Mouse (Mus musculus) lung, postnatal 0 days (tissue): ENCODE measurements at regions not wholly inside any gene's neighbourhood (a gene's known extent, or its start where the extent isn't known, plus 50 kb on each side); places are given as distances from the start of the nearest gene placed in this dataset.

Source experiments
- ATAC-seq: fragments of 200-750 bp; cut with Nextera tagmentation; 2 replicates; pipeline ENCODE4 v1.8.0; 2017; ENCODE audit warnings: moderate library complexity
- DNase-seq: peaks from one replicate; pipeline ENCODE4 v3.0.0-alpha.2; 2016; ENCODE audit warnings: low spot score
- H3K27ac ChIP-seq: fragments of 300-500 bp; sonication (generic); 2 replicates; pipeline ENCODE4 v1.5.1; 2014; ENCODE audit warnings: antibody characterized with exemption, mild to moderate bottlenecking, low read length, mixed read lengths
- H3K27me3 ChIP-seq: fragments of 300-500 bp; sonication (generic); replicated peaks from 2 replicates; pipeline ENCODE4 v1.6.1; 2014; ENCODE audit warnings: low read length, mixed read lengths; ENCODE audit not compliant: insufficient read depth
- H3K36me3 ChIP-seq: fragments of 300-500 bp; sonication (generic); 2 replicates; pipeline ENCODE4 v1.6.1; 2014; ENCODE audit warnings: low read length, mixed read lengths; ENCODE audit not compliant: insufficient read depth
- H3K4me1 ChIP-seq: fragments of 300-500 bp; sonication (generic); 2 replicates; pipeline ENCODE4 v1.6.1; 2014; ENCODE audit warnings: antibody characterized with exemption, low read depth, low read length, mixed read lengths; ENCODE audit not compliant: insufficient read depth
- H3K4me2 ChIP-seq: fragments of 300-500 bp; sonication (generic); replicated peaks from 2 replicates; pipeline ENCODE4 v1.6.1; 2014; ENCODE audit warnings: low read depth, mild to moderate bottlenecking, low read length, moderate library complexity, mixed read lengths
- H3K4me3 ChIP-seq: fragments of 300-500 bp; sonication (generic); 2 replicates; pipeline ENCODE4 v1.5.1; 2014; ENCODE audit warnings: low read depth, low read length
- H3K9ac ChIP-seq: fragments of 300-500 bp; sonication (generic); replicated peaks from 2 replicates; pipeline ENCODE4 v1.6.1; 2014; ENCODE audit warnings: low read depth, mild to moderate bottlenecking
- H3K9me3 ChIP-seq: fragments of 300-500 bp; sonication (generic); 2 replicates; pipeline ENCODE4 v1.6.1; 2016; ENCODE audit warnings: low read length, mixed read lengths
- CTCF ChIP-seq: IDR thresholded peaks from 2 replicates; pipeline ENCODE4 v1.5.1; 2016; ENCODE audit warnings: antibody characterized with exemption, mild to moderate bottlenecking
- EP300 ChIP-seq: IDR thresholded peaks from 2 replicates; pipeline ENCODE4 v1.6.1; 2016; ENCODE audit warnings: antibody characterized with exemption, mild to moderate bottlenecking, control low read depth
- WGBS: fragments of 180-500 bp; shearing (Covaris S2); extraction: QIAGEN DNeasy Blood & Tissue Kit; methylation state at CpG from one replicate; pipeline ENCODE4 v1.1.7; 2014; 5-methylcytosine and 5-hydroxymethylcytosine counted together

DNA sequence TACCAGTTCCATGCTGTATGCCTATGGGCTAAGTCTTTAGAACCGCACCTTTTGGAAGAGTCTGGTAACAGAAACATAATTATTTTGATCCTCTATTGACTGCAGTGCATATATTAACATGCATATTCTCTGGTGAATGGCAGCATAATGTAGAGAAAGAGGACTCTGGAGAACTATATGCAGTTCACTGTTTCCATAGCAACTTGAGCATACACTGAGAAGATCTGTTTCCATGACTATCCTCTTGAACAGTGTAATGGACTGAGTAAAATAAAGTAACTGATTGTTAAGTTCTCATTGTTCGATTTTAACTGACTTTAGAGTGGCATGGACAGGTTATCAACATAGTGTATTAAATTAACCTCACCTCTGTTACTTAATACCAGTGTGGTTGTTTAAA, 147.6 kb upstream of the 2610001J05Rik start:
- no peak for DNase-seq
- Histone ChIP-seq H3K27ac (no peak overlapping the region), H3K36me3 (no peaks in the 10 kb centered on the region), H3K27me3 (no peaks in the 10 kb centered on the region), H3K9me3 (no peaks in the 10 kb centered on the region), H3K4me3 (no peak overlapping the region), H3K4me1 (no peaks in the 10 kb centered on the region), H3K4me2 (no peak overlapping the region), H3K9ac (no peak overlapping the region)
- ATAC-seq = no peak
- WGBS = 70% methylated on average over 2 of the region's 2 CpGs
- TF ChIP-seq EP300 (no peak), CTCF (no peak)

DNA sequence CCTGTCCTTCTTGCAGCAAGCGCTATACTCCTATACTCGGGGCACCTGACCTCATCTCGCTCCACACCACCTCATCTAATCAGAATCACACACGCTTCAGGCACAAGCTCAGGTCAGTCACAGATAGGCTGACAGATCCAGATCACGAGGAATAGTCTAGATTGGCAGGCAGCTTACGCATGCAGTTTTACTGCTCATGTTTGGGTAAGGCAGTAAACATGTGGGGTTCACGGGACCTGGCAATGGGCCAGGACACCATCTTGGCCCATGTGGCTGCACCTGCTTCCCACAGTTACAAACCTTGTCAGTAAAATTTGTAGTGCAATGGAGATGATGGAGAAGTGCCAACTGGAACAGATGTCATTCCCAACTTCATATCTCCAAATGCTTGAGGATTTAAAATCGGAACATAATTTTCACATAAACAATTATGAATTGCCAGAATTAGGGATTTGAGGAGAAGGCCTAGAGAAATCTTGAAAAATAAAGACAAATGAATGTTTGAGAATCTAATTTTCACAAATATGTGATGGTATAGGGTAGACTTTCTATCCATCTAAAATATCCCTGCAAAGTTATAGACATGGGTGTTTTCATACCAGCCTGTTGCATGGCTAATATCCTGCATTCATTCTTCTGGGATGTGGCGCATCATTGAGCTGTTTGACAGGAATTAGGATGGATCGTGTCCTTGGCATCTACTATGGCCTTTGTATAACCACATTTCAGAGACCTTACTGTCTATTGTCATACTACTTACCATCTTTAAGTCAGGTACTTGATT, 111.5 kb upstream of the 2610001J05Rik start:
- H3K4me2 ChIP-seq = no peak overlapping the region
- no peaks in the 10 kb centered on the region for H3K27me3 ChIP-seq
- ATAC-seq (no peak), DNase-seq (no peak)
- 81% methylated on average over 10 of the region's 10 CpGs for WGBS
- no peaks in the 10 kb centered on the region for H3K4me1 ChIP-seq
- H3K27ac ChIP-seq = no peak overlapping the region
- H3K9me3 ChIP-seq = no peaks in the 10 kb centered on the region
- no peak overlapping the region for H3K9ac ChIP-seq
- TF ChIP-seq CTCF (no peak), EP300 (no peak)
- H3K36me3 ChIP-seq = no peaks in the 10 kb centered on the region
- H3K4me3 ChIP-seq = no peak overlapping the region

DNA sequence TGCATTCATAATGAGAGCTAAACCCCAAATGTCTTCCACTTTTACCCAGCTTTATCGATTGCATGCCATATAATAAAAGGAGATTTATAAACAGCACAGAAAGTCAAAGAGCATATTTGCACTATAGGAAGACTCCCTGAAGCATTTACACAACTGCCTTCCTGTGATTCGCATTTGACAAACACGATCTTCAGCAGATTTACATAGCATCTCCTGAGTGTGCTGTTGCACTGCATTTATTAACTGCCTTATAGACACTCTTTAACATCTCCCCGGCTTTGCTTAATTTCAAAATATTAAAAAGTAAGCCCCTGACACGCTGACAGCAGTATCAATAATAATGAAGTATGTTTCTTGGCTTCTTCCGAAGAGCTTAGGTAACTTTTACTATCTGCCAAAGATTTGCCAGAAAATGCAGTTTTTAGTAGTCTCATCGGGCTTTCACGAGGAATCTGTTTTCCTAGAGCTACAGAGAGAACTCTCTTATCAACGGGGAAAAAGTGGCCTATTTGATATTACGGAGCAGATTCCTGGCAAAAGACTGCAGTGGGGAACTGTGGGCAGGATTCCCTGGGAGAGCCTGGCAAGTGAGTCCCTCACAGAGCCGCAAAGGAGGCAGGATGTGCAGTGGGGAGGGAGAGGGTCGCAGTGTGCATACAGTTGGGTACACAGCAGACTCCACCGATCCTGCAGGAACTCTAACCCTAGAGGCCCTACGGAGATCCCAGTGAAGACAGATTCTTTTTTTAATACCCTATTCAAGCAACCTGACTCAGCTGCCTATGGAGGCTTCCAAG, 103.6 kb upstream of the 2610001J05Rik start:
- Histone ChIP-seq H3K9me3 (no peaks in the 10 kb centered on the region), H3K4me1 (no peaks in the 10 kb centered on the region), H3K4me2 (no peak overlapping the region), H3K9ac (no peak overlapping the region), H3K36me3 (no peaks in the 10 kb centered on the region), H3K4me3 (no peak overlapping the region), H3K27ac (no peak overlapping the region), H3K27me3 (no peaks in the 10 kb centered on the region)
- ATAC-seq (no peak), DNase-seq (no peak)
- TF ChIP-seq CTCF (no peak), EP300 (no peak)
- WGBS = 70% methylated on average over 14 of the region's 14 CpGs

DNA sequence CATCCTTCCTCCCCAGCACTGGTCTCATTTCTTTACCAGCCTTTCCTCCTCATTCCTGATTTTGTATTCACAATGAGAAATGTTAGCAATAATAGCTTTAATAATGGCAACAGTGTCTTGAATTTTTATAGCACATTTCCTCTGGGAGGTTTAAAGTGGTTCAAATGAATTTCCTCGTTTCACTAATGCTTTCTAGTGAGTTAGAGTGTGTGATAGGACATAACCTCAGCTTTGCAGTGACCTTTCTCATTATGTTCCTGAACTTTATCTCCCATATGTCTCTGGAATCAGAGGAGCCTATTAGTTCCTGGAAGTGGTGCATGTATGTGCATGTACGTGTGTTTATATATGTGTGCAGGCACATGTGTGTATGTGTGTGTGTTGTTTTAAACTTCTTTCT, 93.2 kb upstream of the 2610001J05Rik start:
- Histone ChIP-seq H3K27ac (no peak overlapping the region), H3K9me3 (no peaks in the 10 kb centered on the region), H3K4me1 (no peaks in the 10 kb centered on the region), H3K27me3 (no peaks in the 10 kb centered on the region), H3K4me3 (no peak overlapping the region), H3K36me3 (no peaks in the 10 kb centered on the region), H3K9ac (no peak overlapping the region), H3K4me2 (no peak overlapping the region)
- 73% methylated on average over 2 of the region's 2 CpGs for WGBS
- ATAC-seq (no peak), DNase-seq (no peak)
- TF ChIP-seq CTCF (no peak), EP300 (no peak)

DNA sequence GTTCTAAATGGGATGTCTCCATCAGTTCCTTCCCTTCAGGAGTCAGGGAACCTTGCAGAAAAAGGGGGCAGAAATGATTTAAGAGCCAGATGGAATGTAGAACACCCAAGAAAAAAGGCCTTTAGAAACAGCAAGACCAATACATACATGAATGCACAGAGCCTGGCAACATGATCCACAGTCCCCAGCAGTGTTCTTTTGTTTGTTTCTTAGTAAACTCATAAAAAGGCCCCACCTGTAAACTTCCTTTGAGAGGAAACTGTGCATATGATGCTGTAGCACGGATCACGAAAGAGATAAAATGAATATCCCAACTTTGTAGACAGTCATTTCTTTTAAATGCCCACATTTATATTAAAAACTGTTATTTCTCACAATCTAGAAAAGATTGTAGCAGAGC, 92.7 kb upstream of the 2610001J05Rik start:
- no peak overlapping the region for H3K4me2 ChIP-seq
- H3K9me3 ChIP-seq = no peaks in the 10 kb centered on the region
- no peak overlapping the region for H3K4me3 ChIP-seq
- no peak overlapping the region for H3K9ac ChIP-seq
- TF ChIP-seq CTCF (no peak), EP300 (no peak)
- no peaks in the 10 kb centered on the region for H3K36me3 ChIP-seq
- WGBS = 87% methylated on average over 2 of the region's 2 CpGs
- no peaks in the 10 kb centered on the region for H3K4me1 ChIP-seq
- ATAC-seq = no peak
- no peaks in the 10 kb centered on the region for H3K27me3 ChIP-seq
- DNase-seq = no peak
- no peak overlapping the region for H3K27ac ChIP-seq

DNA sequence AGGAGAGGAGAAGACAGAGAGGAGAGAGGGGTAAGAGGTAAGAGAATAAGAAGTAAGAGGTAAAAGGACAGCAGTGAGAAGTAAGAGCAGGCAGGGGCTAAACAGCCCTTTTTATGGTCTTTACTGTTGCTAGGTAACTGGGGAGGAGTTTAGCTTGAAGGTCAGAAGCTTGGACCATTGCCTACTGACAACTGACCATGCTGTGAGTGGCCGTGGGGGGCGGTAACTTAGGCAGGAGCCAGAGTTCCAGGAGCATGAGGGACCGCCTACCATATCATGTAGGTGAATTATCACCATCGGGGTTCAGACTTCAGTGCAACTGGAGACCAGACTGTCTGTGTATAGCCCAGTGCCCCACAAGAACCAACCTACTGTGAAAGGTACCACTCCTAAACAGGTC, 78.3 kb upstream of the 2610001J05Rik start:
- H3K4me3 ChIP-seq = no peak overlapping the region
- no peak overlapping the region for H3K27ac ChIP-seq
- no peak overlapping the region for H3K4me2 ChIP-seq
- no peaks in the 10 kb centered on the region for H3K4me1 ChIP-seq
- WGBS = 72% methylated on average over 4 of the region's 4 CpGs
- ATAC-seq = no peak
- H3K27me3 ChIP-seq = no peaks in the 10 kb centered on the region
- TF ChIP-seq CTCF = no peak
- no peak for TF ChIP-seq EP300
- no peak for DNase-seq
- no peak overlapping the region for H3K9ac ChIP-seq
- H3K36me3 ChIP-seq = no peaks in the 10 kb centered on the region
- no peaks in the 10 kb centered on the region for H3K9me3 ChIP-seq
